Mouse (Mus musculus): ENCODE measurements around the gene Aga.
"Not testable (repeated sequence)": the region's sequence is repeated elsewhere in the genome, so short reads cannot be mapped to it uniquely, and the experiment has no call there.

Aga gene

GRCm38 (mm10) chr8:53511551-53512127 is at the start of gene Aga:
Gene Aga (plus strand): TSS chr8:53511727.
- DNase-seq (ENCODE audit: low read depth) = peak; percentile 91

- DNase-seq (ENCODE audit: low read depth) = no peak
These were observed 22.5 kb upstream of the Aga start for GRCm38 (mm10) chr8:53489063-53489462.

- no peak for DNase-seq (ENCODE audit: low read depth)
These were observed 15.3 kb upstream of the Aga start for GRCm38 (mm10) chr8:53496216-53496615.

GRCm38 (mm10) chr8:53496885-53497326 is 14.6 kb upstream of the Aga start:
- no peak for DNase-seq (ENCODE audit: low read depth)

- DNase-seq (ENCODE audit: low read depth) = not testable (repeated sequence)
These were observed 26.5 kb downstream of the Aga start for GRCm38 (mm10) chr8:53538049-53538448.

- no peak for DNase-seq (ENCODE audit: low read depth)
These were observed 28.1 kb downstream of the Aga start for GRCm38 (mm10) chr8:53539585-53539984.

- DNase-seq (ENCODE audit: low read depth) = no peak
These were observed 51.0 kb downstream of the Aga start for GRCm38 (mm10) chr8:53562441-53563040.

- DNase-seq (ENCODE audit: low read depth) = no peak
These were observed 54.7 kb downstream of the Aga start for GRCm38 (mm10) chr8:53566223-53566622.

Measured in c-Kit-positive CD71-positive TER-119-negative erythroid progenitor cells, embryonic 14.5 days (primary cell).